Mouse (Mus musculus): ENCODE results near the gene Fabp3. TPM values are rescaled to one million over a fixed set of nuclear protein-coding genes. Genes with fewer than 3 reads are reported as not detected.

The Fabp3 gene
- polyA plus RNA-seq, 1 experiment, result 44.6 TPM

DNA sequence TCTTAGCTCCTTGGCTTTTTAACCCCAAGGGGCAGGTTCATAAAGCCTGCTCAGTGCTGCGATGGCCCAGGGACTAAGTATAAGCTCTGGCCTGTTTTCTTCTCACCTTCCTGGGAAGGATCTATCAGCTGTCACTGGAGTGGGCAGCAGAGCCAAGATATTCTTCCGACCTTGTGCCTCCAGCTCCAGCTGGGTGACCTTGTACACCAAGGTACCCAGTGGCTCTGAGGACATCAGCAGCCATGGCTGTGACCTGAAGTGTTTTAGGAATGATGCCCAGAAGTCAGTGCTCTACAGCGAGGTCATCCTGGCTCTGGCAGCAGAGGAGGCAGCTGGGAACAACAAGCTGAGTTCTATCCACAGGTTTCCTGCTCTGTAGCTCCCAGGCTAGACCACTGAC, 4.1 kb downstream of the Fabp3 start:
- Histone ChIP-seq H3K27ac (ENCODE audit: control insufficient read depth, insufficient read depth, low read depth, low read length, poor library complexity) (no peak overlapping the region), H3K4me3 (replicated peaks; ENCODE audit: control insufficient read depth, low read depth, low read length) (no peak overlapping the region), H3K4me1 (ENCODE audit: control insufficient read depth, insufficient read depth, low read length) (no peaks in the 10 kb centered on the region)
- TF ChIP-seq CTCF (IDR thresholded peaks at IDR 0.05; ENCODE audit: control insufficient read depth, insufficient read depth, low read length) (no peak), POLR2A (IDR thresholded peaks at IDR 0.05; ENCODE audit: borderline replicate concordance, control insufficient read depth, low read depth, low read length) (no peak)
- WGBS, result 76% methylated on average over 3 of the region's 3 CpGs

DNA sequence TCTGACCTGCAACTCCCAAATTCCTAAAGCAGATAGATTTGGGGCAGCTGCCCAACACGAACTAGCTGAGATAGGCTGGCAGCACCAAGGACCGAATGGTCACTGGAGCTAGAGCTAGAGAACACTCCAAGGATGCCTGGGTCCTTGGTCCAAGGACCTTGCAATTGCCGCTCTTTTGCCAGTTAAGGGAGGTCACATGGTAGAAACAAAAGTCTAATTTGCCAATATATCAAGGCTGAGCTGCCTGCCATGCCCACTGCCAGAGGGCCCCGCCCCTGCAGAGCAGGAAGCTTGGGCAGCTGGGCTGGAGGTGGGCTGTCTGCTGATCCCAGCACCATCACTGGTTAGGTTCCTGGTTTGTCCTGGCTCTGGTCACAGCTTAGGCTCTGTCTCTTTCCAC, 5.2 kb downstream of the Fabp3 start:
- Histone ChIP-seq H3K4me3 (replicated peaks; ENCODE audit: control insufficient read depth, low read depth, low read length) (no peak overlapping the region), H3K4me1 (ENCODE audit: control insufficient read depth, insufficient read depth, low read length) (no peaks in the 10 kb centered on the region), H3K27ac (ENCODE audit: control insufficient read depth, insufficient read depth, low read depth, low read length, poor library complexity) (no peak overlapping the region)
- WGBS, result 86% methylated on average over 4 of the region's 4 CpGs
- no peak for TF ChIP-seq CTCF (IDR thresholded peaks at IDR 0.05; ENCODE audit: control insufficient read depth, insufficient read depth, low read length)
- no peak for TF ChIP-seq POLR2A (IDR thresholded peaks at IDR 0.05; ENCODE audit: borderline replicate concordance, control insufficient read depth, low read depth, low read length)

- TF ChIP-seq CTCF (IDR thresholded peaks at IDR 0.05; ENCODE audit: control insufficient read depth, insufficient read depth, low read length) (no peak), POLR2A (IDR thresholded peaks at IDR 0.05; ENCODE audit: borderline replicate concordance, control insufficient read depth, low read depth, low read length) (no peak)
- Histone ChIP-seq H3K4me1 (ENCODE audit: control insufficient read depth, insufficient read depth, low read length) (no peaks in the 10 kb centered on the region), H3K27ac (ENCODE audit: control insufficient read depth, insufficient read depth, low read depth, low read length, poor library complexity) (no peak overlapping the region), H3K4me3 (replicated peaks; ENCODE audit: control insufficient read depth, low read depth, low read length) (no peak overlapping the region)
- 85% methylated on average over 13 of the region's 13 CpGs for WGBS
Measured at GRCm38 (mm10) chr4:130315771-130316527, 7.6 kb downstream of the Fabp3 start.

DNA sequence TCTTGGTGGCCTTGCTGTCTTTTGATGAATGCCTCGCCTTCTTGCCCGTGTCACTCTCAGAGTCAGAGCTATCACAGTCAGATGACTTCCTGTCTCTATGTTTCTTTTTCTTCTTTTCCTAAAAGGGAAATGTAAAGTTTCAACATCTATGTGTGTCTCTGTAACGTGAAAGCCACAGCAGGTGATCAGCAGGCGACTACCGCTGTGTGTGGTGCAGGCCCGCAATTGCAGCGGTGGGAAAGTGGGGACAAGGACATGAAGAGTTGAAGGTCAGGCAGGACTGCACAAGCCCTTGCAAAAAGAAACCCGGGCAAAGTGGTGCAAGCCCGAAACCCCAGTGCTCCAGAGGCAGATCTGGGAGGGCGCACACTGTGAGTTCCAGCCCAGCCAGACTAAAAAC, 8.3 kb downstream of the Fabp3 start:
- 50% methylated on average over 10 of the region's 10 CpGs for WGBS
- TF ChIP-seq POLR2A (IDR thresholded peaks at IDR 0.05; ENCODE audit: borderline replicate concordance, control insufficient read depth, low read depth, low read length), result no peak
- no peak for TF ChIP-seq CTCF (IDR thresholded peaks at IDR 0.05; ENCODE audit: control insufficient read depth, insufficient read depth, low read length)
- H3K4me3 ChIP-seq (replicated peaks; ENCODE audit: control insufficient read depth, low read depth, low read length), result no peak overlapping the region
- H3K4me1 ChIP-seq (ENCODE audit: control insufficient read depth, insufficient read depth, low read length), result no peaks in the 10 kb centered on the region
- H3K27ac ChIP-seq (ENCODE audit: control insufficient read depth, insufficient read depth, low read depth, low read length, poor library complexity), result no peak overlapping the region

- no peaks in the 10 kb centered on the region for H3K4me1 ChIP-seq (ENCODE audit: control insufficient read depth, insufficient read depth, low read length)
- no peak overlapping the region for H3K27ac ChIP-seq (ENCODE audit: control insufficient read depth, insufficient read depth, low read depth, low read length, poor library complexity)
- H3K4me3 ChIP-seq (replicated peaks; ENCODE audit: control insufficient read depth, low read depth, low read length), result no peak overlapping the region
- 85% methylated on average over 3 of the region's 3 CpGs for WGBS
- TF ChIP-seq POLR2A (IDR thresholded peaks at IDR 0.05; ENCODE audit: borderline replicate concordance, control insufficient read depth, low read depth, low read length) (no peak), CTCF (IDR thresholded peaks at IDR 0.05; ENCODE audit: control insufficient read depth, insufficient read depth, low read length) (no peak)
Measured at GRCm38 (mm10) chr4:130318122-130318521, 9.7 kb downstream of the Fabp3 start.

DNA sequence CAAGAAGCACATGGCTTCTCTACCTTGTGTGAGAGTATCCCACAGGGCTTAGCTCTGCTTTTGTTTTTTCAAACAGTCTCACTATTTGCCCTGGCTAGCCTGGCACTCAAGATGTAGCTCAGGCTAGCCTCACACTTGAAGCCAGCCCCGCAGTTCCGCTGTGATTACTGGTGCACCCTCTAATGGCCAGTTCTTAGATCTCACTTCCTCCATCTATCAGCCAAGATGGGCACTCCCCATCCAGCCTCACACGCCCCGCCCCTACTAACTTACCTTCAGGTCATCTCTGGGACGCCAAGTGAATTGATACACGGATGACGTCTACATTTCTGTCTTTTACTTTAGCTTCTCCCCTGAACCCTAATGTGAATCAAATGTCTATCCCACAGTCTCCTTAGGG, 11.2 kb downstream of the Fabp3 start:
- H3K4me1 ChIP-seq (ENCODE audit: control insufficient read depth, insufficient read depth, low read length), result no peaks in the 10 kb centered on the region
- H3K4me3 ChIP-seq (replicated peaks; ENCODE audit: control insufficient read depth, low read depth, low read length), result no peak overlapping the region
- TF ChIP-seq CTCF (IDR thresholded peaks at IDR 0.05; ENCODE audit: control insufficient read depth, insufficient read depth, low read length), result no peak
- TF ChIP-seq POLR2A (IDR thresholded peaks at IDR 0.05; ENCODE audit: borderline replicate concordance, control insufficient read depth, low read depth, low read length), result no peak
- WGBS, result 91% methylated on average over 7 of the region's 7 CpGs
- no peak overlapping the region for H3K27ac ChIP-seq (ENCODE audit: control insufficient read depth, insufficient read depth, low read depth, low read length, poor library complexity)

DNA sequence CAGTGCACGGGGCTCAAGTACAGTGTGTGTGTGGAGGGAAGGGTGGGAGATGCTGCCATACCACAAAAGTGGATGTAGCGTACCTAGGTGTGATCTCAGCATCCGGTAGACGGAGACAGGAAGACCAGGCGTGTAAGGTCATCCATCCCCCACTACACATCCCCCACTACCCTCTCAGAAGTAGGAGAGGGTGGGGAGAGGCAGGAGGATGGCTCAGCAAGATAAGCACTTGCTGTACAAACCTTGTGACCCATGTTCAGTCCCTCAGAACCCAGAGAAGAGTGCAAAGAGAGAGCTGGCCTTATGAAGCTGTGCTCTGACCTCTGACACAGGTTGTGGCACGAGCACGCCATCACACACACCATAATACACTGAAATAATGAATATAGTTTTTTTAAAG, 13.2 kb downstream of the Fabp3 start:
- H3K4me1 ChIP-seq (ENCODE audit: control insufficient read depth, insufficient read depth, low read length), result no peaks in the 10 kb centered on the region
- no peak for TF ChIP-seq POLR2A (IDR thresholded peaks at IDR 0.05; ENCODE audit: borderline replicate concordance, control insufficient read depth, low read depth, low read length)
- no peak for TF ChIP-seq CTCF (IDR thresholded peaks at IDR 0.05; ENCODE audit: control insufficient read depth, insufficient read depth, low read length)
- H3K4me3 ChIP-seq (replicated peaks; ENCODE audit: control insufficient read depth, low read depth, low read length), result no peak overlapping the region
- H3K27ac ChIP-seq (ENCODE audit: control insufficient read depth, insufficient read depth, low read depth, low read length, poor library complexity), result no peak overlapping the region
- WGBS, result 86% methylated on average over 7 of the region's 7 CpGs

GRCm38 (mm10) chr4:130322567-130322966, 14.2 kb downstream of the Fabp3 start:
- 65% methylated on average over 7 of the region's 7 CpGs for WGBS
- H3K27ac ChIP-seq (ENCODE audit: control insufficient read depth, insufficient read depth, low read depth, low read length, poor library complexity), result no peak overlapping the region
- no peak for TF ChIP-seq CTCF (IDR thresholded peaks at IDR 0.05; ENCODE audit: control insufficient read depth, insufficient read depth, low read length)
- no peak for TF ChIP-seq POLR2A (IDR thresholded peaks at IDR 0.05; ENCODE audit: borderline replicate concordance, control insufficient read depth, low read depth, low read length)
- no peaks in the 10 kb centered on the region for H3K4me1 ChIP-seq (ENCODE audit: control insufficient read depth, insufficient read depth, low read length)
- no peak overlapping the region for H3K4me3 ChIP-seq (replicated peaks; ENCODE audit: control insufficient read depth, low read depth, low read length)

DNA sequence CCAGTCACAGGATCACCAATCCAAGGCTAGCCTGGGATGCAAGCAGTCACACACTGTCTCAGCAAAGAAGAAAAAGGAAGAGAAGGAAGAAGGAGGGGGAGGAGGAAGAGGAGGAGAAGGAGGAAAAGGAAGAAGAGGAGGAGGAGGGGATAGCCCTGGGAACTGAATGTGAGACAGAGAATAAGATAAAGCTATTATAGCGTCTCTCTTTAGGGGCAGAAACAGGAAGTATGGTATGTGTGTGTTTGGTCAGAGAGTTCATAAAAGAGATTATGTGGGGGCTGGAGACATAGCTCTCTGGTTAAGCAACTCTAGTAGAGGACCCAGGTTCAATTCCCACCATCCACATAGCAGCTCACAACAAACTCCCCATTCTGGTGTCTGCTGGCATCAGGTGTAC, 14.8 kb downstream of the Fabp3 start:
- Histone ChIP-seq H3K4me3 (replicated peaks; ENCODE audit: control insufficient read depth, low read depth, low read length) (no peak overlapping the region), H3K27ac (ENCODE audit: control insufficient read depth, insufficient read depth, low read depth, low read length, poor library complexity) (no peak overlapping the region), H3K4me1 (ENCODE audit: control insufficient read depth, insufficient read depth, low read length) (no peaks in the 10 kb centered on the region)
- TF ChIP-seq POLR2A (IDR thresholded peaks at IDR 0.05; ENCODE audit: borderline replicate concordance, control insufficient read depth, low read depth, low read length) (no peak), CTCF (IDR thresholded peaks at IDR 0.05; ENCODE audit: control insufficient read depth, insufficient read depth, low read length) (no peak)
- WGBS, result 42% methylated on average over 1 of the region's 1 CpGs
